In the genomic region with DNA sequence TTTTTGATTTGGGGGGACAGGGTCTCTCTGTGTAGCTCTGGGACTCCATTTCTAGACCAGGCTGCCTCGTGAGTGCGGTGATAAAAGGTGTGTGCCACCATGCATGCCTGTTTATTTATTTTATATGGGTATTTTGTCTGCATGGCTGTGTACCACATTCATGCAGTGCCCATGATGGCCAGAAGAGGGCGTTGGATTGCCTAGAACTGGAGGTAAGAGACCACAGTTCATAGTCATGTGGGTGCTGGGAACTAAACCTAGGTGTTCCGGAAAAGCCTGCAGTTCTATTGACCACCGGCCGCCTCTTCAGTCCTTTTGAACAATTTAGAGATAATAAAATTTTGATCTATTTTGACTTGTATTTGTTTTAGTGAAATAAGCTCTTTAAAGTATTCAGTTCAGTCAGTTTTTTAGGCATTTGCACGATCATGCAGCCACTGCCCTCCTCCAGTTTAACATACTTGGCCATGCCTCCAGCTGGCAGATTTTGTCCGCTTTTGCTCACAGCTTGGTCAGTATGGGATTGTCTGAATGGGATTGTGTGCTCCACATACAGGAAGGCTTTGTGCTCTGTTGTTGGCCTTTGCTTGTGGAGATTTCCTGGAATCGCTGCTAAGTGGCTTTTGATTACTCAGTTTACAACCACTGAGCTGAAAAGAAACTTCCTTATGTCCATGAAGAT, we compare ENCODE assay signal across 10 mouse cellular contexts.
DNase-seq lines count a peak whose midpoint lies in the region; ATAC-seq and TF ChIP-seq lines count a peak whose summit lies in the region.
"Had no signal": no experiment of that assay in that cellular context is flagged by ENCODE, and none has a peak within 500 bp of the region (broad histone marks: within the 10 kb centered on the region; RNA-seq: fewer than 3 reads in every experiment).

No protein-coding gene starts in this region.

- DNase-seq in embryo, embryonic 10 days (ENCODE audit: low spot score), result peak; percentile 22
- DNase-seq in embryo, embryonic 9.5 days (ENCODE audit: extremely low spot score), result no peak
- DNase-seq in left cerebral cortex, postnatal 4 days, result peak; percentile 13
- DNase-seq in left cerebral cortex, adult 9 months (ENCODE audit: low spot score in 2 of 2), result no peak
- no peak for DNase-seq in Patski (ENCODE audit: low read depth, low spot score)
- peak; percentile 21 for DNase-seq in lung, postnatal 10 days
- no peak for DNase-seq in frontal cortex, postnatal 36 days (ENCODE audit: low spot score in 2 of 2)
- DNase-seq in left cerebral cortex, adult 18-20 months (ENCODE audit: low spot score in 2 of 2), result no peak

- intact Hi-C loops in left cerebral cortex, postnatal 4 days (cut with DNase I), result no loop called here

- in situ Hi-C loops in Patski (cut with MboI; ENCODE audit: low pct_unique_long_range_greater_than_20kb), result no loop called here

- CTCF ChIA-PET in Patski (lab: Charles Lee), result interaction anchor here (0.7 to 4.3 kb wide), 11 partner anchors 16 to 147 kb away, joined by 3 to 19 read pairs (median 4); no protein-coding TSS in a partner anchor

- H3K27me3 ChIP-seq in Patski, result no peaks in the 10 kb centered on the region
- H3K27me3 ChIP-seq: hindbrain, embryonic 15.5 days; megakaryocyte, embryonic 14.5 days had no signal

- peak; percentile 67 for TF ChIP-seq CTCF in Patski (IDR thresholded peaks at IDR 0.05)

- no peak for ATAC-seq in Patski

- POLR2A ChIA-PET in Patski (lab: Charles Lee), result interaction anchor here (0.6 kb wide), 1 partner anchor 75 kb away, joined by 8 read pairs; no protein-coding TSS in a partner anchor

Comparison
In these comparisons a context has a peak if more than half of its experiments do, and no peak if none do; other contexts are left out.
1. DNase-seq: peak in embryo, embryonic 10 days (single experiment), left cerebral cortex, postnatal 4 days (single experiment) and lung, postnatal 10 days (single experiment); none in embryo, embryonic 9.5 days (single experiment), left cerebral cortex, adult 9 months (0 of 2), Patski (single experiment), frontal cortex, postnatal 36 days (0 of 2) and left cerebral cortex, adult 18-20 months (0 of 2).